Mouse (Mus musculus): ENCODE data around the gene Aff3. TPM values are rescaled to one million over a fixed set of nuclear protein-coding genes. Genes with fewer than 3 reads are reported as not detected.

Aff3 gene
- polyA plus RNA-seq, 1 experiment from 2014 or later = 13.8 TPM

DNA sequence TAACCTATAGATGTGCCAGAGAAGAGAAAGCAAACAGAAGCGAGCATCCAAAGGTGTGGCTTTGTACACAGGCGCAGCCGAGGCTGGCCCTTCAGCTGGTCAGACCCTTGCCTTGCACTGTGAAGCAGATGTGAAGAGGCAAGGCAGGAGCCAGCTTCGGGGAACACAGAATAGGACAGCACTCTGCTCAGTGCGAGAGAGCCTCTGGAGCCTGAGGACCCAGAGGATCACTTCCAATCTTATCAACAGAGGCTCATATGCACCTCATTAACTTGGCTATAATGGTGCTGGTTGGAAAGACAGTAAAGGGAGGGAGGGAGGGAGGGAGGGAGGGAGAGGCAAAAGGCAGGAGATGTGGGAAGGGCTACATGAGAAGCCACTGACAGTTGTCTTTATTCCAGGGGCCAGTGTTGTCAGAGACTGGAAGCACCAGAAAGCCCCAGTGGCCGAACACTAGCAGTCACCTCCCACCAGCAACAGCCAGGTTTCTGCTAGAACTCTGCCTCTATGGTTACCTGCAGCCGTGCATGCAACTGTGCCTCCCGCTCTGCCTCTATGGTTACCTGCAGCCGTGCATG is 98.6 kb downstream of the Aff3 start:
- 48% methylated on average over 5 of the region's 9 CpGs for WGBS
- ATAC-seq (ENCODE audit: low read depth) (peak; percentile 74; the same call in 1 of the 2 replicates), DNase-seq (ENCODE audit: low spot score) (no peak)
- peaks cover 15% of the 10 kb centered on the region for H3K4me1 ChIP-seq (ENCODE audit: control insufficient read depth, insufficient read depth, low read length)
- no peak overlapping the region for H3K4me3 ChIP-seq (ENCODE audit: low read depth, low read length)
- H3K4me2 ChIP-seq (ENCODE audit: low read depth, low read length) = no peak overlapping the region
- H3K9ac ChIP-seq (ENCODE audit: low read depth, low read length) = 0 out of 2 replicates have a peak overlapping the region, but pooled peaks have one; percentile 16
- H3K36me3 ChIP-seq (ENCODE audit: control insufficient read depth, insufficient read depth, low read length) = no peaks in the 10 kb centered on the region
- H3K9me3 ChIP-seq (ENCODE audit: control insufficient read depth, low read length) = no peaks in the 10 kb centered on the region
- no peak overlapping the region for H3K27ac ChIP-seq (replicated peaks; ENCODE audit: low read depth, low read length)
- no peaks in the 10 kb centered on the region for H3K27me3 ChIP-seq (replicated peaks; ENCODE audit: control insufficient read depth, insufficient read depth, low read length)

DNA sequence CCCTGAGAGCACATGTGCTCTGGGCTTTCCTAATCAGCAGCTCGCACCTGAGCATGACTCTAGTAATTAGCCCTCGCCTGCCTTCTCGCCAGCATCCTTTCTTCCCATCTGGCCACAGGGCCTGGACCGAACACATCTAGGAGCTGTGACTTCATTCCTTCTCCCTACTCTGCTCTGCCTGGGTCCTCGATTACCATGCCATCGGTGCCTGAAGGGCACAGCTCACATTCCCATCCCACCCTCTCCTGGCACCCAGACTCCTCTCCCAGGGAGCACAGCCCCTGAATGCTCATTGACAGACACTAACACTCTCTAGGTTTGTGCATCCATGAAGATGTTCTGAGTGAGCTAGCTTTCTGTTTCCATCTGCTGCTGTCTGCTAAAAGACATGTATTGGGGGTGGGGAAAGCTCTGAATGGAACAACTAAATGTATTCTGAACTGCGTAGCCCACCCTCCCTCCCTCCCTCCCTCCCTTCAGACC is 99.4 kb downstream of the Aff3 start:
- ATAC-seq (ENCODE audit: low read depth) = peak; percentile 38

DNA sequence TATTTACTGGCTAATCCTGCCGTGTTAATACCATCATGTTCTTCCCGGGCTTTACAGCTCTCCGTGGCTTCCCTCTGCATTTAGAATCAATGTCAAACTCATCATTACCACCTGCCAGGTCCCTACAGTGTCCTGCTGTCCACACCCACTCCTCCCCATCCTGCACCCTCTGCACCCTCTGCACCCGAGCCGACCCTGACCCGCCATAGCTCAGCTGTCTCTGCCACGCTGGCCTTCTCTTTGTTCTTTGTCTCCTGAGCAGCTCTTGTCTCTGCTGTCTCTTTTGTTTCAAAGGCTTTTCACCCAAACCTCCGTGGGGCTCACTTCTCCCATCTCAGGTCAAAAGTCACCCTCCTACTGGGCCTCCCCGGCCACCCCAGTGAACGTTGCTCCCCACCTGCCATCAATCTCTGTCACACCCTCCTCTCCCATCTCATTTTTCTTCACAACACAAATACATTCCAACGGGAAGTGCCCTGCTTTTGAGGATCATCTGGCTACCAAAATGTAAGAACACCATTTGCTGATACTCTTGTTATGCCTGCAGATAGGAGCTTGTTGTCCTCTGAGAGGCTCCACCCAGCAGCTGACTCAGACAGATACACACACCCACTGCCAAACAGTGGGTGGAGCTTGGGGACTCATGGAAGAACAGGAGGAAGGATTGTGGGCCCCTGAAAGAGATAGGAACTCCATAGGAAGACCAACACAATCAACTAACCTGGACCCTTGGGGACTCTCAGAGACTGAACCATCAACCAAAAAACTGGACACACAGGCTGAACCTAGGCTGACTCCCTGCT is 102.2 kb downstream of the Aff3 start:
- WGBS = 39% methylated on average over 11 of the region's 11 CpGs

More for the DNA sequence above, 99.4 kb downstream of the Aff3 start:
- Histone ChIP-seq H3K27me3 (replicated peaks; ENCODE audit: control insufficient read depth, insufficient read depth, low read length) (no peaks in the 10 kb centered on the region), H3K4me2 (ENCODE audit: low read depth, low read length) (0 out of 2 replicates have a peak overlapping the region, but pooled peaks have one; percentile 12), H3K36me3 (ENCODE audit: control insufficient read depth, insufficient read depth, low read length) (no peaks in the 10 kb centered on the region), H3K9me3 (ENCODE audit: control insufficient read depth, low read length) (no peaks in the 10 kb centered on the region), H3K27ac (replicated peaks; ENCODE audit: low read depth, low read length) (no peak overlapping the region; the same call in 1 of the 2 replicates), H3K4me1 (ENCODE audit: control insufficient read depth, insufficient read depth, low read length) (peaks cover 15% of the 10 kb centered on the region), H3K4me3 (ENCODE audit: low read depth, low read length) (no peak overlapping the region), H3K9ac (ENCODE audit: low read depth, low read length) (no peak overlapping the region)
- 54% methylated on average over 7 of the region's 7 CpGs for WGBS
- DNase-seq (ENCODE audit: low spot score) = peak; percentile 30

DNA sequence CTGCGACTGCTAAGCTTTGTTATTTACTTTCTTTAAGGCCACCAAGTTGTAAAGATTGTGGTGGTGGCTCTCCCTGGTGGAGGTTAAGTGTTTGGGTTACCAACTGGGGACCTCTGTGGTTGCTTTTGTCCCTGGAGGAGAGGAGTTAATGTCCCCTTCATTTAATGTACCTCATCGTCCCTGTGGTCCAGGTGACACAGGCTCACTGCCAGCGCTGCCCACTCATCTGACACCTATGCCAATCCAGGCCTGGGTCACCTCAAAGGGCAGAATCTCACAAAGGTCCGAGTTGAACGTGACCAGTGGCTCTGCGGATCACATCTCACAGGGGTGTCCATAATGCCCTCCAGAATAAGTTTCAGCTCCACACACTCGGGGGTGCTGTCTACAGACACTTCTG is 103.4 kb downstream of the Aff3 start:
- no peaks in the 10 kb centered on the region for H3K9me3 ChIP-seq (ENCODE audit: control insufficient read depth, low read length)
- WGBS = 71% methylated on average over 7 of the region's 7 CpGs
- H3K4me3 ChIP-seq (ENCODE audit: low read depth, low read length) = no peak overlapping the region
- ATAC-seq (ENCODE audit: low read depth) = no peak
- H3K36me3 ChIP-seq (ENCODE audit: control insufficient read depth, insufficient read depth, low read length) = no peaks in the 10 kb centered on the region
- H3K27me3 ChIP-seq (replicated peaks; ENCODE audit: control insufficient read depth, insufficient read depth, low read length) = no peaks in the 10 kb centered on the region
- no peak for DNase-seq (ENCODE audit: low spot score)
- peaks cover 11% of the 10 kb centered on the region for H3K4me1 ChIP-seq (ENCODE audit: control insufficient read depth, insufficient read depth, low read length)
- H3K27ac ChIP-seq (replicated peaks; ENCODE audit: low read depth, low read length) = no peak overlapping the region
- H3K9ac ChIP-seq (ENCODE audit: low read depth, low read length) = no peak overlapping the region
- H3K4me2 ChIP-seq (ENCODE audit: low read depth, low read length) = no peak overlapping the region

More for the DNA sequence above, 102.2 kb downstream of the Aff3 start:
- ATAC-seq (ENCODE audit: low read depth) (no peak), DNase-seq (ENCODE audit: low spot score) (no peak)
- Histone ChIP-seq H3K4me2 (ENCODE audit: low read depth, low read length) (no peak overlapping the region), H3K4me1 (ENCODE audit: control insufficient read depth, insufficient read depth, low read length) (peaks cover 15% of the 10 kb centered on the region), H3K9me3 (ENCODE audit: control insufficient read depth, low read length) (no peaks in the 10 kb centered on the region), H3K27me3 (replicated peaks; ENCODE audit: control insufficient read depth, insufficient read depth, low read length) (no peaks in the 10 kb centered on the region), H3K27ac (replicated peaks; ENCODE audit: low read depth, low read length) (no peak overlapping the region), H3K9ac (ENCODE audit: low read depth, low read length) (no peak overlapping the region), H3K36me3 (ENCODE audit: control insufficient read depth, insufficient read depth, low read length) (no peaks in the 10 kb centered on the region), H3K4me3 (ENCODE audit: low read depth, low read length) (no peak overlapping the region)

DNA sequence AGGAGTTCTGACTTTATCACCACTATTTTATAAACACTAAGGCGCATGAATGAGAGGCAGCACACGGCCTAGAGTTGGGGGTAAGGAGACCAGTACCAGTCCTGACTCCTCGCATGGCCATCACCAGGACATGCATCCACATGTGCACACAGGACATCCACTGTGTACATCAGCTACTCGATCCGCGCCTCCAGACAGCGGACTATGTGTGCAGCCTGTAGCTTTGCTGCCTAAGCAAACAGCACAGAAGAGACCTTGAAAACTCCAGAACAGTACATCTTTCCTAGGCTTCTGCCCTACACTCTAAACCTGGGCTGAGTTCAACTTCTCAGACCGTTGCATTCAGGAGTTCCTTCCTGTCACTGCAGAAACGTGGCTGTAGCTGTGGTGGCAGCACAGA is 104.1 kb downstream of the Aff3 start:
- Histone ChIP-seq H3K9me3 (ENCODE audit: control insufficient read depth, low read length) (no peaks in the 10 kb centered on the region), H3K27ac (replicated peaks; ENCODE audit: low read depth, low read length) (no peak overlapping the region), H3K4me3 (ENCODE audit: low read depth, low read length) (no peak overlapping the region), H3K36me3 (ENCODE audit: control insufficient read depth, insufficient read depth, low read length) (no peaks in the 10 kb centered on the region), H3K4me2 (ENCODE audit: low read depth, low read length) (no peak overlapping the region), H3K27me3 (replicated peaks; ENCODE audit: control insufficient read depth, insufficient read depth, low read length) (no peaks in the 10 kb centered on the region), H3K9ac (ENCODE audit: low read depth, low read length) (no peak overlapping the region), H3K4me1 (ENCODE audit: control insufficient read depth, insufficient read depth, low read length) (peaks cover 4% of the 10 kb centered on the region)
- no peak for ATAC-seq (ENCODE audit: low read depth)
- WGBS = 72% methylated on average over 9 of the region's 9 CpGs
- no peak for DNase-seq (ENCODE audit: low spot score)

DNA sequence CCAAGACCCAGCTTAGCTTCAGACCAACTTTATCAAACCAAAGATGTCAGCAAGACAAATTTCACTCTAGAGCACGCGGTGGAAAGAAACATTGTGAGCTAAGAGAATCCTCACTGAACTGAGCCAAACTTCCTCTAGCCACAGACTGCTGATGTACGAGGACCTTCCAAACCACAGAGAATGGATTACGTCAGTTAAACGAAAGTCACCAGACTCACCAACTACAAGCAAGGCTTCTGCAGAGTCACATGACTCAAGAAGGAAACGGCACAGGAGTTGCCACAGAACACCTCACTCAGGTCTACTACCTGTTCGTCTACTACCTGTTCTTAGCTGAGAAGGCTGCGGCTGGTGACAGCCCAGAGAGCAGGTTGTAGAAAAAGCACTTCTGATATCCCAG is 107.1 kb downstream of the Aff3 start:
- H3K27me3 ChIP-seq (replicated peaks; ENCODE audit: control insufficient read depth, insufficient read depth, low read length) = no peaks in the 10 kb centered on the region
- 86% methylated on average over 8 of the region's 8 CpGs for WGBS
- no peak overlapping the region for H3K27ac ChIP-seq (replicated peaks; ENCODE audit: low read depth, low read length)
- no peaks in the 10 kb centered on the region for H3K9me3 ChIP-seq (ENCODE audit: control insufficient read depth, low read length)
- no peak for ATAC-seq (ENCODE audit: low read depth)
- no peaks in the 10 kb centered on the region; the same call in 1 of the 2 replicates for H3K4me1 ChIP-seq (ENCODE audit: control insufficient read depth, insufficient read depth, low read length)
- no peak for DNase-seq (ENCODE audit: low spot score)
- no peak overlapping the region for H3K4me3 ChIP-seq (ENCODE audit: low read depth, low read length)
- no peak overlapping the region for H3K9ac ChIP-seq (ENCODE audit: low read depth, low read length)
- no peak overlapping the region for H3K4me2 ChIP-seq (ENCODE audit: low read depth, low read length)
- H3K36me3 ChIP-seq (ENCODE audit: control insufficient read depth, insufficient read depth, low read length) = no peaks in the 10 kb centered on the region

DNA sequence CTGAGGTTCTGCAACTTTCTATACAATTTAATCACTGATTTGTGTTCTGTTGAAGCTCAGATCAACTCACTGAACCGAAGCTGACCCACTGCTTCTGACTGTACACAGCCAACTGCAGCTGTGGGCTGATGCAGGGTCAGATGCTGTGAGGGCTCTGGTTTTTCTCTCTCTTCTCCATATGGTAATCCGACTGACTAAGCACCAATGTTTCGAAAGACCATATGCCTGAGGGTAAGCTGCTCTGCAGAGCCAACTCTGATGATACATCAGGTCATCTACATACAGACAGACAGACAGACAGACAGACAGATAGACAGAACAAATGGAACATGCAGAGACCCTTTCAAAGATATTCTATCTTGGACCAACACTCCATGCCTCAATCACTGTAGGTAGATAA is 110.2 kb downstream of the Aff3 start:
- DNase-seq (ENCODE audit: low spot score) = no peak
- WGBS = 79% methylated on average over 3 of the region's 3 CpGs
- ATAC-seq (ENCODE audit: low read depth) = no peak

DNA sequence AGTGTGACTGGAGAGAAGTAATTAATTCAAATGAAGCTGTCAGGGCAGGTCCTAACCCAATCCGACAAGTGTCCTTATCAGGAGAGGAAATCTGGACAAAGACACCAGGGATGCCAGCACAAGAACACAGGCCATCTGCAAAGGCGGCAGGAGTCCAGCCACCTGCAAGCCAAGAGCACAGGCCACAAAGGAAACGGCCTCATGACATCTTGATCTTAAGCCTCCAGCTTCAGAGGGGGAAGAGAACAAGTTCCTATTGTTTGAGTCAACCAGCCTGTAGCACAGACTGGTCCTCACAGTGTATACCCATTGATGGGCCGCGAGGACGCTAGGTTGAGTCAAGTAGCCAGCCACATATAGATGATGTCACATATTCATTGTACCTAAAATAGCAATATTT is 111.7 kb downstream of the Aff3 start:
- Histone ChIP-seq H3K36me3 (ENCODE audit: control insufficient read depth, insufficient read depth, low read length) (no peaks in the 10 kb centered on the region), H3K27ac (replicated peaks; ENCODE audit: low read depth, low read length) (no peak overlapping the region), H3K9me3 (ENCODE audit: control insufficient read depth, low read length) (no peaks in the 10 kb centered on the region), H3K4me3 (ENCODE audit: low read depth, low read length) (no peak overlapping the region), H3K4me2 (ENCODE audit: low read depth, low read length) (no peak overlapping the region), H3K9ac (ENCODE audit: low read depth, low read length) (no peak overlapping the region), H3K27me3 (replicated peaks; ENCODE audit: control insufficient read depth, insufficient read depth, low read length) (no peaks in the 10 kb centered on the region), H3K4me1 (ENCODE audit: control insufficient read depth, insufficient read depth, low read length) (no peaks in the 10 kb centered on the region)
- WGBS = 45% methylated on average over 6 of the region's 6 CpGs
- ATAC-seq (ENCODE audit: low read depth) = no peak
- DNase-seq (ENCODE audit: low spot score) = no peak

More for the DNA sequence above, 110.2 kb downstream of the Aff3 start:
- Histone ChIP-seq H3K36me3 (ENCODE audit: control insufficient read depth, insufficient read depth, low read length) (no peaks in the 10 kb centered on the region), H3K27me3 (replicated peaks; ENCODE audit: control insufficient read depth, insufficient read depth, low read length) (no peaks in the 10 kb centered on the region), H3K4me3 (ENCODE audit: low read depth, low read length) (no peak overlapping the region), H3K9ac (ENCODE audit: low read depth, low read length) (no peak overlapping the region), H3K27ac (replicated peaks; ENCODE audit: low read depth, low read length) (no peak overlapping the region), H3K4me2 (ENCODE audit: low read depth, low read length) (no peak overlapping the region), H3K4me1 (ENCODE audit: control insufficient read depth, insufficient read depth, low read length) (no peaks in the 10 kb centered on the region), H3K9me3 (ENCODE audit: control insufficient read depth, low read length) (no peaks in the 10 kb centered on the region)

All from embryonic facial prominence, embryonic 14.5 days (tissue).